Mouse (Mus musculus) intestine, postnatal 0 days (tissue): ENCODE measurements at regions not wholly inside any gene's neighbourhood (a gene's known extent, or its start where the extent isn't known, plus 50 kb on each side); places are given as distances from the start of the nearest gene placed in this dataset.
A peak's percentile ranks its signal among the peaks of the same experiment; 100 is the strongest.

Experiments
- ATAC-seq: fragments of 200-750 bp; cut with Nextera tagmentation; 2 replicates; pipeline ENCODE4 v1.8.0; 2017; ENCODE audit warnings: mild to moderate bottlenecking, moderate TSS enrichment, moderate library complexity
- H3K27ac ChIP-seq: fragments of 300-500 bp; sonication (generic); 2 replicates; pipeline ENCODE4 v1.5.1; 2014; ENCODE audit warnings: mild to moderate bottlenecking, low read depth, low read length, moderate library complexity
- H3K27me3 ChIP-seq: fragments of 300-500 bp; sonication (generic); replicated peaks from 2 replicates; pipeline ENCODE4 v1.6.1; 2014; ENCODE audit warnings: low read length, mixed read lengths; ENCODE audit not compliant: control insufficient read depth, insufficient read depth
- H3K36me3 ChIP-seq: fragments of 300-500 bp; sonication (generic); 2 replicates; pipeline ENCODE4 v1.6.1; 2014; ENCODE audit warnings: mild to moderate bottlenecking, moderate library complexity; ENCODE audit not compliant: control insufficient read depth, insufficient read depth
- H3K4me1 ChIP-seq: fragments of 300-500 bp; sonication (generic); replicated peaks from 2 replicates; pipeline ENCODE4 v1.6.1; 2014; ENCODE audit warnings: antibody characterized with exemption, low read length, mixed read lengths; ENCODE audit not compliant: control insufficient read depth, insufficient read depth
- H3K4me2 ChIP-seq: fragments of 300-500 bp; sonication (generic); replicated peaks from 2 replicates; pipeline ENCODE4 v1.6.1; 2014; ENCODE audit warnings: low read depth, mild to moderate bottlenecking, moderate library complexity
- H3K4me3 ChIP-seq: fragments of 300-500 bp; sonication (generic); 2 replicates; pipeline ENCODE4 v1.5.1; 2014; ENCODE audit warnings: low read depth, low read length
- H3K9ac ChIP-seq: fragments of 300-500 bp; sonication (generic); 2 replicates; pipeline ENCODE4 v1.6.1; 2014; ENCODE audit warnings: mild to moderate bottlenecking, low read depth, low read length
- H3K9me3 ChIP-seq: fragments of 300-500 bp; sonication (generic); 2 replicates; pipeline ENCODE4 v1.6.1; 2016; ENCODE audit warnings: mixed run types; ENCODE audit not compliant: control insufficient read depth
- CTCF ChIP-seq: sonication (generic); IDR thresholded peaks from 2 replicates; pipeline ENCODE4 v1.5.1; 2016; ENCODE audit warnings: low read depth, mild to moderate bottlenecking, control low read depth, antibody characterized with exemption, moderate library complexity
- WGBS: fragments of 180-500 bp; shearing (Covaris S2); extraction: QIAGEN DNeasy Blood & Tissue Kit; methylation state at CpG from one replicate; pipeline ENCODE4 v1.1.7; 2014; 5-methylcytosine and 5-hydroxymethylcytosine counted together

GRCm38 (mm10) chr6:127334256-127334655 lies 112.4 kb upstream of the Parp11 start:
- Histone ChIP-seq H3K27ac (no peak overlapping the region), H3K4me3 (no peak overlapping the region), H3K27me3 (no peaks in the 10 kb centered on the region; the same call in 1 of the 2 replicates), H3K4me1 (peaks cover 15% of the 10 kb centered on the region), H3K9ac (no peak overlapping the region), H3K4me2 (0 out of 2 replicates have a peak overlapping the region, but pooled peaks have one; percentile 6), H3K9me3 (no peaks in the 10 kb centered on the region), H3K36me3 (no peaks in the 10 kb centered on the region)
- ATAC-seq: peak; percentile 53
- no peak for TF ChIP-seq CTCF
- 37% methylated on average over 6 of the region's 6 CpGs for WGBS

GRCm38 (mm10) chr6:127335462-127335886 lies 111.2 kb upstream of the Parp11 start:
- Histone ChIP-seq H3K27ac (peak overlapping the region; percentile 43; the same call in 1 of the 2 replicates), H3K4me3 (no peak overlapping the region), H3K36me3 (no peaks in the 10 kb centered on the region), H3K27me3 (no peaks in the 10 kb centered on the region; the same call in 1 of the 2 replicates), H3K9ac (no peak overlapping the region), H3K9me3 (no peaks in the 10 kb centered on the region), H3K4me2 (no peak overlapping the region), H3K4me1 (peaks cover 12% of the 10 kb centered on the region)
- peak; percentile 95 for ATAC-seq
- WGBS: 39% methylated on average over 7 of the region's 7 CpGs
- no peak for TF ChIP-seq CTCF

GRCm38 (mm10) chr6:127335996-127336660 lies 110.5 kb upstream of the Parp11 start:
- H3K4me3 ChIP-seq: no peak overlapping the region
- H3K9ac ChIP-seq: no peak overlapping the region
- no peaks in the 10 kb centered on the region for H3K36me3 ChIP-seq
- H3K4me2 ChIP-seq: no peak overlapping the region
- no peaks in the 10 kb centered on the region; the same call in 1 of the 2 replicates for H3K27me3 ChIP-seq
- no peaks in the 10 kb centered on the region for H3K9me3 ChIP-seq
- 60% methylated on average over 12 of the region's 12 CpGs for WGBS
- peak; percentile 25 for ATAC-seq
- TF ChIP-seq CTCF: no peak
- H3K4me1 ChIP-seq: peaks cover 12% of the 10 kb centered on the region
- peak overlapping the region; percentile 43; the same call in 1 of the 2 replicates for H3K27ac ChIP-seq

GRCm38 (mm10) chr6:127336681-127337397 lies 109.8 kb upstream of the Parp11 start:
- peaks cover 12% of the 10 kb centered on the region for H3K4me1 ChIP-seq
- H3K36me3 ChIP-seq: no peaks in the 10 kb centered on the region
- H3K27ac ChIP-seq: no peak overlapping the region
- H3K27me3 ChIP-seq: no peaks in the 10 kb centered on the region; the same call in 1 of the 2 replicates
- WGBS: 57% methylated on average over 15 of the region's 15 CpGs
- no peak for ATAC-seq
- no peak overlapping the region for H3K4me3 ChIP-seq
- no peak overlapping the region for H3K9ac ChIP-seq
- TF ChIP-seq CTCF: no peak
- H3K9me3 ChIP-seq: no peaks in the 10 kb centered on the region
- no peak overlapping the region for H3K4me2 ChIP-seq

- no peak for TF ChIP-seq CTCF
- Histone ChIP-seq H3K4me2 (no peak overlapping the region), H3K27ac (no peak overlapping the region; the same call in 1 of the 2 replicates), H3K4me1 (peaks cover 12% of the 10 kb centered on the region), H3K4me3 (no peak overlapping the region), H3K36me3 (no peaks in the 10 kb centered on the region), H3K9ac (no peak overlapping the region), H3K9me3 (no peaks in the 10 kb centered on the region), H3K27me3 (no peaks in the 10 kb centered on the region; the same call in 1 of the 2 replicates)
- WGBS: 69% methylated on average over 15 of the region's 15 CpGs
- ATAC-seq: no peak
Observed at GRCm38 (mm10) chr6:127337398-127337871, 109.2 kb upstream of the Parp11 start.

GRCm38 (mm10) chr6:127338412-127338811 lies 108.2 kb upstream of the Parp11 start:
- no peak for TF ChIP-seq CTCF
- no peaks in the 10 kb centered on the region for H3K36me3 ChIP-seq
- H3K4me3 ChIP-seq: no peak overlapping the region
- ATAC-seq: no peak
- H3K9ac ChIP-seq: no peak overlapping the region
- no peaks in the 10 kb centered on the region; the same call in 1 of the 2 replicates for H3K27me3 ChIP-seq
- H3K27ac ChIP-seq: no peak overlapping the region
- H3K4me2 ChIP-seq: no peak overlapping the region
- WGBS: 20% methylated on average over 6 of the region's 6 CpGs
- H3K4me1 ChIP-seq: peaks cover 15% of the 10 kb centered on the region
- H3K9me3 ChIP-seq: no peaks in the 10 kb centered on the region
